Mouse (Mus musculus): ENCODE results near the gene Necab2.

The Necab2 gene

GRCm38 (mm10) chr8:119446211-119446989, at the start of gene Necab2:
Gene Necab2, plus strand, starts transcription at chr8:119446719.
- peak; percentile 61 to 77 for DNase-seq

GRCm38 (mm10) chr8:119398558-119398957, 48.0 kb upstream of the Necab2 start:
- DNase-seq = no peak

- DNase-seq = no peak
Measured at GRCm38 (mm10) chr8:119399255-119399654, 47.3 kb upstream of the Necab2 start.

GRCm38 (mm10) chr8:119400122-119400671, 46.3 kb upstream of the Necab2 start:
- DNase-seq = no peak

GRCm38 (mm10) chr8:119400904-119401303, 45.6 kb upstream of the Necab2 start:
- DNase-seq = no peak

GRCm38 (mm10) chr8:119403912-119404311, 42.6 kb upstream of the Necab2 start:
- no peak for DNase-seq

GRCm38 (mm10) chr8:119404648-119405047, 41.9 kb upstream of the Necab2 start:
- DNase-seq = no peak

- peak; percentile 55 to 67 for DNase-seq
Measured at GRCm38 (mm10) chr8:119408311-119408710, 38.2 kb upstream of the Necab2 start.

- no peak for DNase-seq
Measured at GRCm38 (mm10) chr8:119412037-119412734, 34.3 kb upstream of the Necab2 start.

- peak; percentile 68 to 69 for DNase-seq
Measured at GRCm38 (mm10) chr8:119412735-119413498, 33.6 kb upstream of the Necab2 start.

- DNase-seq = no peak
Measured at GRCm38 (mm10) chr8:119413605-119414004, 32.9 kb upstream of the Necab2 start.

- DNase-seq = no peak
Measured at GRCm38 (mm10) chr8:119420318-119420717, 26.2 kb upstream of the Necab2 start.

GRCm38 (mm10) chr8:119421603-119422122, 24.9 kb upstream of the Necab2 start:
- no peak for DNase-seq

- peak; percentile 44 to 53 for DNase-seq
Measured at GRCm38 (mm10) chr8:119422123-119422711, 24.3 kb upstream of the Necab2 start.

- peak; percentile 72 to 75 for DNase-seq
Measured at GRCm38 (mm10) chr8:119423631-119424141, 22.8 kb upstream of the Necab2 start.

GRCm38 (mm10) chr8:119424199-119424733, 22.3 kb upstream of the Necab2 start:
- no peak for DNase-seq

GRCm38 (mm10) chr8:119424740-119425139, 21.8 kb upstream of the Necab2 start:
- peak; percentile 43 to 47 for DNase-seq

- DNase-seq = peak; percentile 67 to 78
Measured at GRCm38 (mm10) chr8:119425533-119425932, 21.0 kb upstream of the Necab2 start.

- DNase-seq = peak; percentile 60 to 77
Measured at GRCm38 (mm10) chr8:119426069-119426735, 20.3 kb upstream of the Necab2 start.

GRCm38 (mm10) chr8:119427634-119428349, 18.7 kb upstream of the Necab2 start:
- DNase-seq = no peak

All from lung, adult 18-20 months (tissue).